Mouse (Mus musculus): ENCODE measurements around the gene Igsf3. TPM values are rescaled to one million over a fixed set of nuclear protein-coding genes. Genes with fewer than 3 reads are reported as not detected.

The Igsf3 gene
- total RNA-seq, 2 experiments from 2014 or later = 18.0 to 18.5 TPM

DNA sequence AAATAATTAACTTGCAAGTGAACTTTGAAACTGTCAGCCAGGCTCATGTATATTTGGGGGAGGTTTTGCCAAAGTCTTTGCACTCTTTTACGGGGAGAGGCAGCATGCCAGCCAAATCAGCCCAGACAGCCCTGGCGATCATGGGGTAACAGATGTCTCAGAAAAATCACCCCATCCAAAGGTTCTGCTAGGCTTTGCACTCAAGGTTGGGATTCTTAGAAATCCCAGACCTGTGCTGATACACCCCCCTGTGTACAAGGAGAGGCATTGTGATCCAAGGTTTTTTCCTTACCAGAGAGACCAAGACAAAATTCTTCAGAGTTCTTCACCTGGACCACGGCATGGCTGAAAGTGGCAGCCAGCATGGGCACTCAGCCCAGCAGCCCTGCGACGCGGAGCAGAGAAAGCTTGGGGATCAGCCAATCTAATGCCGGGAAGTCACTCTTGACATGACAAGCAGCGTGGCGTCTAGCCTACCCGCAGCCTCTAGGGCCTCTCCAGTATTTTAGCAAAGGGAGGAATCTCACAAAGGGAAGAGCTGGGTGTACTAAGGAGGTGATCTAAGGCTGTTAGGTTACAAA, 7.5 kb upstream of the Igsf3 start:
- DNase-seq (ENCODE audit: low spot score in 2 of 2) = no peak

DNA sequence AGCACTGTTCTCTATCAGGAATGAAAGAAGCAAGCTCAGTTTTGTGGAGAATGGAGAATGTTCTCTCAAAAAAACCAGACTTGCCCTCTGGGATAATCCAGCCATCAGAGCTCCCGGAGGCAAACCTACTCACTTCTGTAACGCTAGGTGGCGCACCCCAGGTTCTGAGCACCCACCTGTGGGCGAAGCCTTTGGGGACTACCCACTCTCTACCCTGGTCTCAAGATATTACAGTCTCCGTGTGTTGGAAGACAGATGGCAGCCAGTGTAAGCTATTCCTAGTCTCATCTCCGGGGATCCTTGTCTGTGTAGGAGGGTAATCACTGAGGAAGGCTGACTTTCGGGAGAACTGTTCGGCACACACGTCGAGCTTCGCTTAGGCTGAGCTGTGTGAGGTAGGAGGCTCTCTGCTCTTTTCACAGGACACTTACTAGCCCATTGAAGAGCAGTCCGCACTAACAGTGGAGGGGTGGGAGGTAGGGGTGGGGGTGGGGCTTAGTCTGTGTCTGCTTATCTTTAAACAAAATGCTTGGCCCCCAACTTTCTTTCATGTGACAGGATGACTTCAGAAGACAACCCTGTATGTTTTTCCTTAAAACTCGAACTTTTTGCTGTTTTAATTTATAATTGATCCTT, 4.4 kb upstream of the Igsf3 start:
- DNase-seq (ENCODE audit: low spot score in 2 of 2) = peak; percentile 80 to 84

DNA sequence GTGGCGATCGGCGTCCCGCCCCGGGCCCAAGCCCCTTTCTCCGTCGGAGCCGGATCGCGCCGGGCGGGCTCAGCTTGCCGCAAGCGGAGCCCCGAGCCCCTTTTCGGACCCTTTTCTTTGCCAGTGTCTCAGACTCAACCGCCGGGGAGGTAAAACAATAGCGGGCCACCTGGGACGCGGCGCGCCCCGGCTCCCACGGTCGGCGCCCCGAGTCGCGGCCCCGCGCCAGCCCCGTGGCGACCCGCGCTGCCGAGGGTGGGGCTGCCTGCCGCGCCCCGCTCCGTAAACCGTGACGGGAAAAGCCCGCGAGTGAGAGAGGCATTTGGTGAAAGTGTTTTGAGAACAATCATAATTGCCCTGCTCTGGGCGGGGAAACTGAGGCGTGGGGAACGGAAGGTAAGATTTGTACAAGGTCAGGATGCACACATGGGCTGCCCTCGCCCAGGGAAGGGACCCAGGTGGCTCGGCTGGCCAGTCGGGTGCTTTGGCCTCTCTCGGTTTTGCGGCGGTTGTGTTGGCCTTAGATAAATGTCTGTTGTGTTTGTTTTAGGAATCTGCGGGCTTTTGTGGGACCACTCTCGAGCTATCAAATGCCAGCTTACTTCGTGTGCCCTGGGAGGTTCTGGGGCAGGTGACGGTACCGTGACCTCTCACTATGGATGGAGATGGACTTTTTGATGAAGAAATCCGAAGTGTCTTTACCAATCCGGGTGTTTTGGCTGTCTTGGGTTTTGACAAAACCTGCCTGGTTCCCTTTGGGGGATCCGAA, 557 bp downstream of the Igsf3 start:
- DNase-seq (ENCODE audit: low spot score in 2 of 2) = no peak

DNA sequence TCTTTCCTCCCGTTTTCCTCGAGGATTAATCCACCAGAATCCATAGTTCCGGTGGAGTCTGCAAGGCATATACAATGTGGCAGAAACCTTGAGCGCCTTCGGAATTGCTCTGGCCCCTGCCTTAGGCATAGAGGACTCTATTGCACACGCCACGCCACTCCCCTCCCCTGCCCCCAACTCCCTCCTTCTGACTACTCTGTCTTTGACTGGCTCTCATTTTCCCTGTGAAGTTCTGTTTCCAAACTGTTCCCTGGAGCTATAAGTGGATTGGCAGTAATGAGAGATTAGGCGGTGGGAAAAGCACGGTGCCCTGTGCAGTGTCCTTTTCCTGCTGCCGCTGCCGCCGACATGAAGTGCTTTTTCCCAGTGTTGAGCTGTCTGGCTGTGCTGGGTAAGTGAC, 1.2 kb downstream of the Igsf3 start:
- no peak for DNase-seq (ENCODE audit: low spot score in 2 of 2)

DNA sequence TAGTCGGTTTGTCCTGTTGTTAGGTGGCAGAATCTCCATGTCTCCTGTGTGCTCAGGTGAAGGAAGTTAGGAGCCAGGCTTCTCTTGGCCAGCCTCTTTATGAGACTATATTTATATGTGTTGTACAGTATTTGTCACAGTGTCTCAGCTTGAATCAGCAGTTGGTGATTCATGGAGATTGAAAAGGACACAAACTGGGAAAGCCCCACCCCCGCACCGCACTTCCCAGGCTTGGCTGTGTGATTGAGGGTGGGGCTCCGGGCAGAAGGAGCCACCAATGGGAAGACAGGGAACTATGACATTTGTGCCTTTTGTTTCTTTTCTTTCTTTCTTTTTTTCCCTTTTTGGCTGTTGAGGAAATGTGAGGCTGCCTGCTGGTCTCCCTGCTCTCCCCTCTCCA, 2.9 kb downstream of the Igsf3 start:
- peak; percentile 75 to 82 for DNase-seq (ENCODE audit: low spot score in 2 of 2)

DNA sequence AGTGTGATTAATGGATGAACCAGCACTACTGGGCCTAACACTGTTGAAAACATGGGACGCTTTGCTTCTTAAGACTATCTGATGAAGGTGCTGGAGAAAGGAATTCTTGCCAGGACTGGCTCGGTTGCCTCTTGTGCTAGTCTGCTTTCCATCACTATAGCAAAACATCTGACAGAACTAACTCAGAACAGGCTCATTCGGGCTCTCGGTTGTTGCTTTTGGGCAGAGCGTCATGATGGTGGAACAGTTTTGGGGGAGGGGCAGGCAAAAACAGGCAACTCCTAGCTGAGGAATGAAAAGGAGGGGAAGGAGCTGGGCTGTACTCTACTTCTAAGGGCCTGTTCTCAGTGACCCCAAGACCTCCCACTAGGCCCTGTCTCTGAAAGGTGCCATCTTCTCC, 4.8 kb downstream of the Igsf3 start:
- DNase-seq (ENCODE audit: low spot score in 2 of 2) = no peak

DNA sequence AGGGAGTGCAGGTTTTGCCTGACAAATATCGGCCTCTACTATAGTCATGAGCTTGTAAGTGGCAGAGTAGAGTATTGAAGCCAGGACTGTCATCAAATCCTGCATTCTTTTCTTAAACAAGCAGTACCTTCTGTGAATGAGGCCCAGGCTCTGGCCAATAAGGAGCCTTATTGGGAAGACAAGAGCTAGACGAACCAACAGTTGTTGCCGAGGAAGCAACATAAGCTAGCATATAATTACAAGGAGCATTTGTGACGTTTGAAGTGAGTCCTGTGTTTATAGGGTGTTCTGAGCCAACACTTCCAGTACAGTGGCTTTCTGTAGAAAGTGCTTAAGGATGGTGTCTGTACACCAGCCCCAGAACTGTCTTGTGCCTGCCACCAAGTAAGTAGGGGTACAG, 5.9 kb downstream of the Igsf3 start:
- DNase-seq (ENCODE audit: low spot score in 2 of 2) = no peak

DNA sequence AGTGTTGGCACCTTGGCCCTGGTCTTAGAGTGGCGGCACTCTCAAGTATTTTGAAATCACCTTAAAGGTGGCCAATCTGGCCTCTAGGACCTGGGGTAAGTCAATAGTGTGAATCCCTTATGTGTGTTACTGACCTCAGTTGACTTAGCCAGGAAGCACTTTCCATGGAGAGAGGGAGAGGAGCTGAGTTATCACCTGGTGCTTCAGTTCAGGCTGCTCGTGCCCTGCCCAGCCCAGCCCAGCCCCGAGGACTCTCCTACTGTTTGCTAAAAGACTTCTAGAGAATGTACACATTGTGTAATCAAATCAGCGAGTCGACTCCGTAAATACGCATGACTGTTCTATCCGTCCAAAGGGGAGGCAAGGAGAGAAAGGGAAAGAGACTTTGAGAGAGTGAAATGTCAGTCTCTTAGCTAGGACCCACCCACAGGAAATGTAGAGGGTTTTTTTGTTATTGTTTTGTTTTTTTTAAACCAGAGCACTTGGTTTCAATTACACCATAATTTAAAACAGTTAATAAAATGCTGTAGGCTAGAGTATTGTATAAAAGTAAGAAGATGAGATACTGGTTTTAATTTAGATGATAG, 9.6 kb downstream of the Igsf3 start:
- DNase-seq (ENCODE audit: low spot score in 2 of 2) = no peak

DNA sequence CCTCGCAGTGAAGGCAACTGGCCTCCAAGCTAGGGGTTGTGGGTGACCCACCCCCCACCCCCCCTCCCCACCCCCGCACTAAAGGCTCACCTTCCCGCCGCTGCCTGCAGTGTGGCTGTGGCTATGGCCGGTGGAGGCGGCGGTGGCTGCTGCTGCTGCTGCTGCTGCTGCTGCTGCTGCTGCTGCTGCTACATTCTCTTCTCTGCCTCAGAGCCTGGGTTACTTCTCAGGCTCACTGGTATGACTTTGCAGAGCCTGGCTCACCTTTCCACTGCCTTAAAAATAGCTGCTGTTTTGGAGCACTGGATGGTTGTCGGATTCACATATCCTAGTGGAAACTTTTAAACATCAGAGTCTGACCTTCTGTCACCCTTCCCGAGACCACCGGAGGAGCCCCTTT, 11.0 kb downstream of the Igsf3 start:
- no peak for DNase-seq (ENCODE audit: low spot score in 2 of 2)

DNA sequence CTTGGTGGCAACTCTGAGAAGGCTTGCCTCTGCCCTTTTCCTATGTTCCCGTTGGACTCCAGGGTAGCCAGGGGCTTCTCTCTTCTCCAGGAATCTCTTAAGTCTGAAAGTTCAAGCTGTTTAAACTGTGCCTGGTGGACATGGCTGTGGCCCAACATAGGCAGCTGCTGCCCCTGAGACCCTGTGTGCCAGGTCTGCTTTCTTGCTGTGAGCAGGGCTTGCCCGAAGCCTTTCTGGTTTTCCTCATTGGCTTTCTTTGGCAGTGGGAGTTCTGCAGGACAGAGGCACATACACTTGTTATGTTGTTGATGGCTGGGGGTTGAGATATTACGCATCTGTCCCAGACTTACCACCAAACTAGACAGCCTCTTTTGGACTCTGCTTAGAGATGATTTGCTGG, 12.7 kb downstream of the Igsf3 start:
- DNase-seq (ENCODE audit: low spot score in 2 of 2) = no peak

DNA sequence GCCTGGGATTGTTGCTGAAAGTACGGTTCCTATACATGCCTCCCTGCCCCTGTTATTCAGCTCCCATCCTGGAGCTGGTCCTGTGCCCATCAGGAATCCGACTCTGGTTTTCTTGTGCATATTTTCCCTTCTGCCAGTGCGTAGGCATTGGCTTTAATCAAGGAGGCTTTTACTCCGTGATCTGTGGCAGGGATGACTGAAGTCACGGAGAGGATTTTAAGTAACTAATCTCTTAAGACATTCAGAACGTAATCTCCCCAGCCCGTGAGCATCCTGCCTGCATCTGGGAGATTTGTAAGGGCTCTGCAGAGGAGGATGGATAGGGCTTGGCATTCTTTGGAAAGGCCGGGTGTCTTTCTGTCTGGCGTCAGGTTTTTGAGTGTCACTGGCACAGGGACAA, 13.6 kb downstream of the Igsf3 start:
- DNase-seq (ENCODE audit: low spot score in 2 of 2) = no peak

DNA sequence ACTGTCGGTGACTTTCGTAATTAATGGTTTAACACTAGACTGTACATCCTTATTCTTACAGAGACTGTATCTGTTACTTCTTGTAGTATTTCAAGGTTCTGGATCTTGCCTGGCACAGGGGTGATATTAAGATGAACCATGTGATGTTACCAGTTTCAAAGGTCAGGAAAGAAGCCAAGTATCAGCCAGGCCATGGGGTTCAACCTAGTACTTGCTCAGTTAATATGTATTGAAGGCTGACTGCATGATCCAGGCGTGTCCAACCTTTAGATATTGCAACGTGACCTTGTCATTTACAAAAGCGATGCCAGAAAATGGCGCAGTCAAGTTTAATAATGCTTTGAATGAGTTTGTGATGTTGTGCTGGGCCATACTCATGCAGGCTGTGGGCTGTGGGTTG, 15.1 kb downstream of the Igsf3 start:
- no peak for DNase-seq (ENCODE audit: low spot score in 2 of 2)

DNA sequence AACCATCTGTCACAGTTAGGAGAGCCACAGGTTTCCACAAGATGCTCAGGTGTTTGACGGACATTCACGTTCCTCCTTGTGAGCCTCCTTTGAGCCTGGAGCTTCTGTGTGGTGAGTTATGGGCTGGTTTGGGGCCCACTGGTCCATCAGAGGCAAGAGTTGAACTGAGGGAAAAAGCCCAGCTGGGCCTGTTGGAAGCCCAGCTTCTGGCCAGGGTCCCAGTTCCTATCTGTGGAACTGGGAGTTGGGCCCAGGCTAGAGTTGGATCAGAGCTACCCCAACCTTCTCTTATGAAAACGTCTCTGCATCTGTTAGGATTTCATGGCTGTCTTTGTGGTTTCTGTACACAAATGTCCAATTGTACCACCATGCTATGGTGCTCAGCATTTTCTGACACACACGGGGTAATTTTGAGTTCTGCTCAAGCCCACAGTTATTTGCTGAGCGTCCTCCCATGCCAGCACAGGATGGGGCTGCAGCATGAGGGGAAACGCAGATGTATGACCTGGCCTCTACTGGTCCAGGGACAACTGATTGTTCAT, 16.3 kb downstream of the Igsf3 start:
- DNase-seq (ENCODE audit: low spot score in 2 of 2) = no peak

DNA sequence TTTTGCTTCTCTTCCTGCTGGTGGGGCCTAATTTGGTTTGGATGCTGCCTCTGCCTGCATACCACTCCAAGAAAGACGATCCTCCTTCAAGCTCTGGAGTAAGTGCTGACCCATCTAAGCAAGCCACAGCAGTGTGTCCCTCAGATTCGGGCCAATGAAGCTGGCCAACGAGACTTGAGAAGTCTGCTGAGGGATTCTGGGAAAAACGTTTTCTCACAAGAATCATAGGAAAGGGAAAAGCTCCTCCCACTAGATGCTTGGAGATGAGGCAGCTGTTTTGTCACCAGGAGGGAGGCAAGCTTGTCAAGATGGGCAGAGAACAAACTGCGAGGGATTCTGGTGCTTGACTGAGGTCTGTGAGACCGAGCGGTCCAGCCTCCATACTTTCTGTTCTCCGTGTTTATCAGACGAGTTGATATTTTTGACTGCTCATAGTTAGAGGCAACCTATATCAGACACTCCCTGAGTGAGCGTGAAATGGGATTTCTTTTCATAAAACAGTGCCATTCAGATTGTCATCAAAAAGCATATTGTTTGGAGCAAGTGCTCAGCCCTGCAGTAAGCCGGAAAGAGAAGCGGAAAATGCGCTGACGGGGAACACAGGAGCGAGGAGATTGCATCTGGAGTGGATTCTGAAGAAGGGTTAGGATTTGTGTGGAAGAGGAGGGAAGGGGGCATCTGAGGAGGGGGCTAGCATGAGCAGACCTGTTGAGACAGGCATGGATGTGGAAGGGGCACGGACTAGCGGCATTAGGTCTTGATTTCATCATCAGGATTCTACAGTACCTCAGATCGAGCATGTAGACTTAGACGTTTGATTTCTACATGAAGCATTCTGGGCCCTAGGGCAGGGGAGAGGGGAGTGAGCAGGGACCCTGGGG, 17.0 kb downstream of the Igsf3 start:
- DNase-seq (ENCODE audit: low spot score in 2 of 2) = no peak

DNA sequence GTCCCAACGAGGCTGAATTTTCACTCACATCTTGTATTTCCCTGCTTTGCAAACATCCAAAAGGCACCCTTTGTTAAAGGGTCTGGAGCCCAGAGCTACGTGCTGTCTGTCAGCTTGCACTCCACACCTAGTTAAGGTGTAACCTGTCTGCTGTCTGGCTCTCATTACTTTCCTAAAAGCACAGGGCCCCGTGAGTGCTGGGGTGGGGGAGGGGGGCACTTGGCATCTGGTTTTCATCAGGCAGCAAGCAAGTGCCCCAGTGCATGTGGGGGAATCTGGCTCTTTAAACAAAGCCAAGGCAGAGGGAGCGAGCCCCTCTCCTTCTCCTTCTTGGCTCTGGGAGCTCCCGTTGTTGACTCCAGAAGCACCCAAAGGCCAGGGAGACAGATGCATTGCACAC, 18.5 kb downstream of the Igsf3 start:
- no peak for DNase-seq (ENCODE audit: low spot score in 2 of 2)

DNA sequence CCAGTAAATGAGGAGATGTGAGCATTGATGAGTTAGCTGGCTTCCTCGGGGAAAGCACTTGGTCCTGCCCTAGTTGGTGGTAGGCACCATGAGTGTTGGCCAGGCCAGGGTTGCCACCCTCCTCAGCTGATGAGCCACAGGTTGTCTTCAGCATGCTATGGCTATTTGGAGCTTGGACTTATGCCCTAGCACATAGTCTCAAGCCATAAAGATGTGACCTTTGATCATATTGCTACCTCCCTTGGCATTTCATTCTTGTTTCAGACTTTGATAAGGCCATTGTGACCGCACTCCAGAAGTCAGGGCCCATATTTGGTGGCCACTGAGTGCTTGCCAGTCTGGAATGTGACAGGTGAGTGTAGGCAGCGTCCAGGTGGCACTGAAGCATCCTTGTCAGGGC, 19.2 kb downstream of the Igsf3 start:
- DNase-seq (ENCODE audit: low spot score in 2 of 2) = no peak

DNA sequence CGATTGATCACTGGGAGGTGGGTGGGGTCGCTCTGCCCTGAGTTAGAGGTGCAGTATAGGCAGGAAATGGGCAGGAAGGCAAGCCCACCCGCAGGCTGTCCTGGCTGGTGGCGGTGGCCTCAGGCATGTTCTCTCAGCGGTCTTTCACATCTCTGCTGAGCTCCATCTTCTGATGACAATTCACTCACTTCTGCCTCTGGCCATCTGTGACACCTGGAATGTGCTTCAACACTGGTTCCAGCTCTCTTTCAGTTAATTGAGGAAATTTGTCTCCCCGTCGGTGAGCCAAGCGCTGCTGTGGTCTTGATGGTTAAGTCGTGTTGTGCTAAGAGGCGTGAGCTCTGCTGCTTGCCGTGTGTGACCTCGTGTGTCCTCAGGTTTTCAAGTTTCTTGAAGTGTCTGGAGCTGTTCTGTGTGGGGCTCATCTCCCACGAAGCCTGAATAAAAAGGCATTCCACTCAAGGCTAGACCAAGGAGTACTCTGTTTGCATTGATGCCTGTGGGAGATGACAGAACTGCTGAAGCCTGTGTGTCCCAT, 19.9 kb downstream of the Igsf3 start:
- DNase-seq (ENCODE audit: low spot score in 2 of 2) = no peak

DNA sequence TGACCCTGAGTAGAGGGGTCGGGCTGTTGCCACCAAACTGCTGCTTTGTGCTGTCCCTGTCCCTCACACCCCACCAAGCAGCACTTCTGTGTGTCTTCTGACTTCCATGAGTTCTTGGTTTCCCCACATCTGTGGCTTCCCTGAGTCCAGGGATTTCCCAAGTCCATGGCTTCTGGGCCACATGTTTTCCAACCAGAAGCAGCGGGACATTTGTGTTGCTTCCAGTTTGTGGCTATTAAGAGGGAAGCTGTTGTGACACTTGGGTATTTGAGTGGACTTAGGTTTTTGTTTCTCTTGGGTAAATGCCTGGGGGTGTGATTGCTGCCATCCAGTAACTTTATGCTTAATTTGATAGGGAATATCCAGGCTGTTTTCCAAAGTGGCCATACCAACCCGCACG, 20.5 kb downstream of the Igsf3 start:
- no peak for DNase-seq (ENCODE audit: low spot score in 2 of 2)

DNA sequence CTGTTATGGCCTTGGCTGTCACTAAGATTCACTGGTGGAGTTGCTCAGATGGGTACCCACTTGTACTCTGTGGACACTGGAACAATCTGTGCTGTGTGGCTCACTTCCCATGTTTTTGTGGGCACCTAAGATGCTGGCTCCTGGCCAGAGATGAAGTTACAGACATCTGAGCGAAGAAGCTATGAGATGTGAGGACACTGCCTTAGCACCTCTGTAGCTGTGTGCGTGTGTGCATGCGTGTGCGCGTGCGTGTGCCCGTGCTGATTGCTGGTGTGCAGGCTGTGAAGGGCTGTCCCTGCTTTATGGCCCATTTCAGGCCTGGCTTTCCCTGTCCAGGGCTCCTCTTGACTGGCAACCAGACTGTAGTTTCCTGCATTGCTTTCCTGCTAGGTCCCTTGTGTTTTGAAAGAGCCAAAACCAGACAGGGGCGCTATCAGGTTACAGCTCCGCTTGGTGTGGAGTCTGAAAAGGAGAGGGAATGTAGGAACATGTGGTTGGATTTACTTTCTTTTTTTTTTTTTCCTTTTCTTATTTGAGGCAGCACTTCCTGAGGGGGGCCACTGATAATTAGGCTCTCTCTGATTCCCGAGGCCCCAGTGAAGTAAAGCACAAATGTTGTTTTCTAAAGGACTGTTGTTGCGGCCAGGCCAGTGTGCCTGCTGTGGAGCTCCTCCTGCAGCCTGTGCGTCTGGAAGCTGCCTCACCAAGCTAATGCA, 21.3 kb downstream of the Igsf3 start:
- DNase-seq (ENCODE audit: low spot score in 2 of 2) = no peak

DNA sequence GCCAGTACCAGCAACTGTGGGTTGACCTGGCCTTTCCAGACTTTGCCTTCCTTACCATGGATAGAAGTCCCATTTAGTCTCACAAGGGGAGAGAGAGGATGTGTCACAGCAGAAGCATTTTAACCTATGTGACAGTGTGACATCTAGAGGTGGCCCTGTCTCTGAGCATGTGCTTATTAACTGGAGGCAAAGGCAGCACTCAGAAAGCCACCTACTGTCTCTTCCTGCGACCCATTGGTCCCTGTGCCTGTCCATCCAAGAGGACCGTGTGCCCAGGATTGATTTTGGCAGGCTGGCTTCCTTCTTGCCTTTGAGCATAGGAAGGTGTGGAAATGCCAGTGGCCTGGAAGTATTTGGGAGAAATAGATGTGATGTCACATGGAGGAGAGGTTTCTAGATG, 22.0 kb downstream of the Igsf3 start:
- DNase-seq (ENCODE audit: low spot score in 2 of 2) = no peak
